Mouse (Mus musculus): ENCODE measurements around the gene Itgal.
"Not testable (repeated sequence)": the region's sequence is repeated elsewhere in the genome, so short reads cannot be mapped to it uniquely, and the experiment has no call there.

The Itgal gene

GRCm38 (mm10) chr7:127296098-127296497 lies at the start of gene Itgal:
TSS of gene Itgal (plus strand) at chr7:127296260.
- DNase-seq (ENCODE audit: low spot score in 2 of 2) = no peak

- DNase-seq (ENCODE audit: low spot score in 2 of 2) = not testable (repeated sequence)
Observed at GRCm38 (mm10) chr7:127250511-127250910, 45.5 kb upstream of the Itgal start.

- DNase-seq (ENCODE audit: low spot score in 2 of 2) = no peak
Observed at GRCm38 (mm10) chr7:127252414-127252813, 43.6 kb upstream of the Itgal start.

- DNase-seq (ENCODE audit: low spot score in 2 of 2) = no peak
Observed at GRCm38 (mm10) chr7:127253341-127253740, 42.7 kb upstream of the Itgal start.

GRCm38 (mm10) chr7:127253821-127254769 lies 42.0 kb upstream of the Itgal start:
- peak; percentile 90 to 93 for DNase-seq (ENCODE audit: low spot score in 2 of 2)

GRCm38 (mm10) chr7:127255008-127255407 lies 41.1 kb upstream of the Itgal start:
- DNase-seq (ENCODE audit: low spot score in 2 of 2) = no peak

GRCm38 (mm10) chr7:127255965-127256364 lies 40.1 kb upstream of the Itgal start:
- no peak for DNase-seq (ENCODE audit: low spot score in 2 of 2)

GRCm38 (mm10) chr7:127256518-127256917 lies 39.5 kb upstream of the Itgal start:
- no peak for DNase-seq (ENCODE audit: low spot score in 2 of 2)

GRCm38 (mm10) chr7:127259186-127259905 lies 36.7 kb upstream of the Itgal start:
- no peak for DNase-seq (ENCODE audit: low spot score in 2 of 2)

GRCm38 (mm10) chr7:127260309-127261111 lies 35.5 kb upstream of the Itgal start, which contains the start of gene Dctpp1:
TSS of gene Dctpp1 (minus strand) at chr7:127260709.
- peak; percentile 98 to 99 for DNase-seq (ENCODE audit: low spot score in 2 of 2)

- no peak for DNase-seq (ENCODE audit: low spot score in 2 of 2)
Observed at GRCm38 (mm10) chr7:127262218-127262961, 33.7 kb upstream of the Itgal start.

GRCm38 (mm10) chr7:127263526-127263925 lies 32.5 kb upstream of the Itgal start:
- DNase-seq (ENCODE audit: low spot score in 2 of 2) = no peak

- DNase-seq (ENCODE audit: low spot score in 2 of 2) = no peak
Observed at GRCm38 (mm10) chr7:127270256-127270655, 25.8 kb upstream of the Itgal start.

- no peak for DNase-seq (ENCODE audit: low spot score in 2 of 2)
Observed at GRCm38 (mm10) chr7:127270666-127271065, 25.4 kb upstream of the Itgal start.

GRCm38 (mm10) chr7:127271093-127271492 lies 25.0 kb upstream of the Itgal start:
- no peak for DNase-seq (ENCODE audit: low spot score in 2 of 2)

- DNase-seq (ENCODE audit: low spot score in 2 of 2) = no peak
Observed at GRCm38 (mm10) chr7:127272566-127272965, 23.5 kb upstream of the Itgal start.

- DNase-seq (ENCODE audit: low spot score in 2 of 2) = no peak
Observed at GRCm38 (mm10) chr7:127273118-127273923, 22.7 kb upstream of the Itgal start.

GRCm38 (mm10) chr7:127273925-127274789 lies 21.9 kb upstream of the Itgal start, which contains the start of gene Sephs2:
TSS of gene Sephs2 (minus strand) at chr7:127274055.
- DNase-seq (ENCODE audit: low spot score in 2 of 2) = peak; percentile 84 to 98

- no peak for DNase-seq (ENCODE audit: low spot score in 2 of 2)
Observed at GRCm38 (mm10) chr7:127276519-127276961, 19.5 kb upstream of the Itgal start.
